Mouse (Mus musculus) naive thymus-derived CD4-positive, alpha-beta T cell, adult 5 months (primary cell): ENCODE measurements around the gene 9530068E07Rik. TPM values are rescaled to one million over a fixed set of nuclear protein-coding genes. Genes with fewer than 3 reads are reported as not detected.

Experiments used
- polyA plus RNA-seq: library from polyadenylated mRNA; unstranded; fragments of 100-300 nt; shearing (Covaris generic); gene quantifications from one replicate; pipeline ENCODE4 v1.2.1, GENCODE M21; 2017

The 9530068E07Rik gene
- 89.9 TPM for polyA plus RNA-seq

GRCm38 (mm10) chr11:52395940-52396596 lies at the start of gene 9530068E07Rik:
9530068E07Rik (plus strand) TSS chr11:52396428.

GRCm38 (mm10) chr11:52360471-52361277 lies 35.6 kb upstream of the 9530068E07Rik start, which contains the start of gene Vdac1:
Vdac1 (plus strand) TSS chr11:52360860.

Other genes starting within 250 kb of the 9530068E07Rik start
- not detected for gene Olfr1371, start 182.4 kb upstream of the 9530068E07Rik start, polyA plus RNA-seq
- 296 TPM for gene Skp1a, start 164.4 kb upstream of the 9530068E07Rik start, polyA plus RNA-seq
- gene Tcf7, start 113.4 kb upstream of the 9530068E07Rik start, polyA plus RNA-seq = 1,893 TPM
- gene Vdac1, start 35.6 kb upstream of the 9530068E07Rik start, polyA plus RNA-seq = 64.6 TPM